Mouse (Mus musculus) cerebellum, adult 18-20 months (tissue): ENCODE results near the gene Ttll5.

Experiments used
- DNase-seq, 2 experiments: peaks; one replicate each; pipeline ENCODE4 v3.0.0; 2021

The Ttll5 gene

GRCm38 (mm10) chr12:85848164-85848958 lies 23.9 kb downstream of the Ttll5 start:
- DNase-seq, result peak; percentile 29 to 31

- DNase-seq, result no peak
Observed at GRCm38 (mm10) chr12:85850661-85851060, 26.2 kb downstream of the Ttll5 start.

DNA sequence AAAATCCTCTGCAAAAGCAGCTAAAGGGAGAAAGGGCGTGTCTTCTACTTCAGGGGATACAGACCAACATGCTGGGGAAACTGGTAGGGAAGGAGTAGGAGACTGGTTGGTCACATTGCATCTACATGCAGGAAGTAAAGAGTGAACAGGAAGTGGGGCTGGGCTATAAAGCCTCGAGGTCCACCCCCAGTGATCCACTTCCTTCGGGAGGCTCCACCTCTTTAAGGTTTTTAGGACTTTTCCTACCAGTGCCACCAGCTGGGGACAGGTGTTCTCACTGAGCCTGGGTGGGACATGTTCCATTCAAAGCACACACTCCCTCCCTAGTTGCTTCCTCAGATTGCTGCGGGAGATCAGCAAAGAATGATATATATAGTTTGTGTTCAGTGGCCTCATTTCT lies 29.4 kb downstream of the Ttll5 start:
- DNase-seq, result no peak

- DNase-seq, result no peak
Observed at GRCm38 (mm10) chr12:85854271-85854670, 29.8 kb downstream of the Ttll5 start.

DNA sequence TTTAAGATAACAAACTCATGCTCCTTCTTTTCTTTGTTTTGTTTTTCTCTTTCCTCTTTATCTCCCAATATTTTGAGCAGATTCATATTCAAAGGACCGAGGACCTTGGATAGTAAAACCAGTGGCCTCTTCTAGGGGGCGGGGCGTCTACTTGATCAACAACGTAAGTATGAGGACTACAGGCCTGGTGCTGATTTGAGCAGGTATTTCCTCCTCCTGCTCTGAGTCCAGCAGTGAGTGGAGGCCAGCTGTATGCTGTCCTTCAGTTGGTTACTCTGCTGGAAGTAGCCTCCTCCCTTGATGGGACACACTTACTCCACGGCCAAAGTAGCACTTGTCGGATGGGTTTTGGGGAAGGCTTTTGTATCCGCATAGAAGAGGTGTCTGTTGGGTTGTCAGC lies 32.8 kb downstream of the Ttll5 start:
- no peak for DNase-seq

- no peak for DNase-seq
Observed at GRCm38 (mm10) chr12:85859111-85859510, 34.7 kb downstream of the Ttll5 start.

- peak; percentile 36 to 47 for DNase-seq
Observed at GRCm38 (mm10) chr12:85859511-85860189, 35.2 kb downstream of the Ttll5 start.

DNA sequence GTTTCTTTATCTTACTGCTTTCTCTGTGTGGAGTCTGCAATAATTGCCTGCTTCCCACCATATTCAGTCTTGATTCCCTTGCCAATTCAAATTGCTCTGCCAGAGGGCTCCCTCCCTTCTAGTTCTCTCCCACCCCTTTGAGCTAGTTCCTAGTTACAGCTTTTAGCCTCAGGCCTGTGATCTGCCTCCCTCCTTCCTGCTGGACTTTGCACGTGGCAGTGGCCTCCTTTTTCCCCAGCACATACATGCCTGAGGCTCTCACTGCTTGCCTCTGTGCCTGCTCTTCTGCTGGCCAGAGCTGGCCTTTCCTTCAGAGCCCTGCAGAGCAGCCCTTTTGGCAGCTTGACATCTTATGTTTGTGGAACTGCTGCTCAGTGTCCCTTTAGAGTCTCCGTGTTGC lies 38.1 kb downstream of the Ttll5 start:
- peak; percentile 35 to 48 for DNase-seq

GRCm38 (mm10) chr12:85865526-85865925 lies 41.1 kb downstream of the Ttll5 start:
- DNase-seq, result no peak

DNA sequence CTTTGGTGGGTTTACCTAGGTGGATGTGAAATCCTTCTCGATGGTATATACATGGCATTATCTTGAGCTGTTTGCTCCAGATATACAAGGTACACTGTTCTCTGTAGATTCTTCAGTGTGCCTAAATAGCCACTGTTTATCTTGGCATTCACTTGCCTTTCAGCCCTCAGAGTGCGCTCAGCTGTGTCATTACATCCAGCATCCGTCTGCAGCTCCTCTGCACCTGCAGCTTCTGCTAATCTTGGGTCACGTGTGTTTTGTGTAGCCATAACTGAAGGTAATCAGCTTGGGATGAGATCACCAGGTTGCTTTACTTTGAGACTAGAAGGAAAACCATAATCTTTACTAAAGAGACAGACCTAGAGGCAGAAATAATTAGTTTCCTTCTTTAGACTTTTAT lies 42.2 kb downstream of the Ttll5 start:
- no peak for DNase-seq

- no peak for DNase-seq
Observed at GRCm38 (mm10) chr12:85867125-85867524, 42.7 kb downstream of the Ttll5 start.

DNA sequence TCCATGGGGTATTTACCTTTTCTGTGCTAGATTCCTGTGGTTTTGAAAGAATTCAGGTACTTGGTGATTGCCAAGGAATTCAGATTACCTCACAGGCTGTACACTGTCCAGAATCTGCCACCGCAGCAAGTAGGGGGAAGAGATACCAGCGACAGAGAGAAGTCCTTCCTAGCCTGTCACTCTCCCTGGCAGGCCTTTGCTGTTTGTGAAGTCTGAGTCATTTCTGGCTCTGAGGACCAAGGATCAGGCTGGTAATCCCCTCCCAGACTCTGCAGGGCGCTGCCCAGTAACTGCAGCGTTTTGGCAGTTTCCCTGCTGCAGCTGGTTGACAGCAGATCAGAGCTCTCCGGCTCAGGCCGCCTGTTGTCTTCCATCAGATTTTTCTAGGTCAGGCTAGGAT lies 45.0 kb downstream of the Ttll5 start:
- DNase-seq, result peak; percentile 74 to 79

DNA sequence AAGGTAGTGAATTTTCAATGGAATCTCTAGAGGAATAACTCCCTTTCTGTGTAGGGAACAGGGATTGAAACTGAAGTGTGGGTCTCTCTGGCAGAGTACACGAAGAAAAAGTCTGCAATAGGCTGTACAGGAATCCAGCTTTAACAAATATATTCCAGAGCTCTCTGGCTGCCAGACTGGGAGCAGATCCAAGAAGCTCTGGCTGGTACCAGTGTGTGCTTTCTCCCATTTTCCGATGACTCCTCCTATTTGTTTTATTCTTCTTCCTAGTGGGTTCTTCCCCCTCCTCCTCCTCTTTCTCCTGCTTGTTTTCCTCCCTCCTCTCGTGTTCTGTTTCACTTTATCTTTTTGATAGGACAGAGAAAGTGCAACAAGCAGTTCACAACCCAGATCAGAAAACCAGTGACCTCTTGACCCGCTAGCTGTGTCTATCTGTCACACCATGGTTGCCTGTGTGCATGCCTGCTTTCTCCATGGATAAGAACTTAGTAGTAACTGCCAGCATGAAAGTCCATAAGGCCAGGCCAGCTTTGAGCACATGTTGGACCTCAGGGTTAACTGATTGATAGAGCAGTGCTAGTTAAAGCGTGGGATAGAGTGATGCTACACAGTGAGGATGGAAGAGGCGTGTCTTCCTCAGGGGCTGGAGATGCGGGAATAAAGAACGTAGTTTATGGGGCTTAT lies 55.3 kb downstream of the Ttll5 start:
- DNase-seq, result no peak

DNA sequence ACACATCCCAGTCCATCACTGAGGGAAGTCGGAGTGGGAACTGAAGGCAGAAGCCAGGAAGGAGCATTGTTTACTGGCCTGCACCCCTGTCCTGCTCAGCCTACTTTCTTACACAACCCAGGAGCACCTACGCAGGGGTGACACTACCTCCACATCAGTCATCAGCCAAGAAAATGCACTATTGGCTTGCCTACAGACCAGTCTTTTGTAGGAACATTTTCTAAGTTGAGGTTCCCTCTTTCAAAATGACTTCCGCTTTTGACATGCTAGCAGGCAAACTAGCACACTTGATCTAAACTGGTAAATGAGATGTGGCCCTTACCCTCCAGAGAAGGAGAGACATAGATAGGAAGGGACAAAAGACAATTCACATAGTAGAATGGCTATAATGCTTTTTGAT lies 60.6 kb downstream of the Ttll5 start:
- DNase-seq, result no peak

GRCm38 (mm10) chr12:85890054-85890453 lies 65.6 kb downstream of the Ttll5 start:
- no peak for DNase-seq

DNA sequence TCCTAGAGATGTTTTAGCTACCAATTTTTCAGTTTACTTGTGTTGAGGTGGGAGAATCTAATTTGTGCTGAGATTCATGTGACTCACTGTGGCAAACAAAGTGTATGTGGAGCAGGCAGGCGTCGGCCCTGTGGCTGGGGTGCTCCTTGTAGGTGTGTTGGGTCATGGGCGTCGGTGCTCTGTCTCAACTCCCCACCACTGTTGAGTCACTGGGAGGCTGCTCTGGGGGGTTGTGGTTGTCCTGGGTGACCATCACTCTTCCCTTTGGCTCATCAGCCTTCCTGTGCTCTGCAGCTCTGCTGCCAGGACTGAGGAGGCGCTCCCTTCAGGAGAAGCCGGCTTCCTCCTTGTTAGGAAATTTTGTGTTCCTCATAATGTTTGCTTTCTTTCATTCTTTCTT lies 79.5 kb downstream of the Ttll5 start:
- DNase-seq, result no peak

- DNase-seq, result no peak
Observed at GRCm38 (mm10) chr12:85905666-85906065, 81.2 kb downstream of the Ttll5 start.

GRCm38 (mm10) chr12:85907896-85908295 lies 83.4 kb downstream of the Ttll5 start:
- no peak for DNase-seq

DNA sequence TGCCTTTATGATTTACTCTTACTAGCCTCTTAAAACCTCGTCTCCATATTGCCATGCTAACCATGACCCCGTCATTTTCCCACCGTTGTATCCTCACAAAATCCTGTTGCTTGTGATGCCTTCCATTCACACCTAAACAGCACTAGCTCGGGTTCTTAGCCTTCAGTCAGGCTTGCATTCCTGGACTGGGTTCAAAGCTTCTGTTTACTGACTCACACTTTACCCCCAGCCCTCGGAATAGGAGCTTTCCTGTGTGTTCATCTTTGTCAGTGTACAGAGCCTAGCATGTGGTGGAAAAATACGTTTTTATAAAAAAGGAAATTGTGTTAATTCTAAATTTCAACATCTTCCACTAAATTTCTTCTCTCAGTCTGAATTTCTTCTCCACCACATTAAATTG lies 86.4 kb downstream of the Ttll5 start:
- no peak for DNase-seq

DNA sequence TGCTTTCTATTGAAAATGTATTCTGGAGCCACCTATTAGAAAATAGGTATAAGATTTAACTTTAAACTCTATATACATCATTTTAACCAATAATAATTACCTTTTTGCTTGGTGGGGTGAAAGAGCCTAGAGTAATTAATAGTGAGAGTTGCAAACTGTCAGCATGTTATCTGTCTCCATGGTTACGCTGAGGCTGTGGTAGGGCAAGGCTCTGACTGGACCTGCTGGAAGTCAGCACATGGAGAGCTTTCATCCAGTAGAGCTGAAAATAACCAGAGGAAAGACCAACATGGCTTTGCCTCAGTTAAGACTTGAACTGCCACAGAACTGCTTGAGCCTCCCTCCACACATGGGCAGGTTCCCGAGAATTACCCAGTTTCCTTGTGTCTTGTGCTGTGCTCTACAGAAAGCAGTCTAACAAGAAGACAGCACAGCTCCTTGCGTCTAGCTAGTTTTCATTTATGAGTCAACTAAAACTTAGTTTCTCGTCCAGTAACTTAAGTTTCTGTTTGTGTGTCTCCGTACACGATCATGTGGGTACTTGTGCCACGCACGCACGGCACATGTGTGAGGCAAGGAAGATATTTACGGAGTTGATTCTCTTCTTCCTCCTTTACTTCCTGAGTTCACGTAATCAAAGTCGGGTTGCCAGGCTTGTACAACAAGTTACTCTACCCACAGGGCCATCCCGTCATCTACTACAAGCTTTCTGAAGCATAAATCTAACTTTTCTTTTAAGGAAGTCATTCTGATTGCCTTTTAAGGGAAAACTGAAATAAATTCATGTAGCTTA lies 88.4 kb downstream of the Ttll5 start:
- no peak for DNase-seq

DNA sequence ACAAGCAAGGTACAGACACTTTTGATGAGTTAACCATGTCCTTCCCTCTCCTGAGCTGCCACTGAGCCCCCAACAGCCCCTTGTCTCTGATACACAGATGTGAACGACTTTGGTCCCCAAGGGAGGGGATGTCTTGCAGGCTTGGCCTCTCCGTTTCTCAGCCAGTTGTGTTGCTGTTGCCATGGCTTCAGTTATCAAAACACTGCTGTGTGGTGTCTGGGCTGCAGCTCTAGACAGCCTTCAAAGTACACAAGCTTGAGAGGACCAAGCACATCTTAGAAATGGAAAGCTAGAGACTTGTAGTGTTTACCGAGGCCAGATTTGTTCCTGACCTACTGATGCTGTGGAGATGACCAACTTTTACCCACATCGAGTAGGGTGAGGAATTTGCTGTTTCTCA lies 102.4 kb downstream of the Ttll5 start:
- DNase-seq, result no peak

GRCm38 (mm10) chr12:85928513-85928912 lies 104.1 kb downstream of the Ttll5 start:
- no peak for DNase-seq

- no peak for DNase-seq
Observed at GRCm38 (mm10) chr12:85929711-85930110, 105.3 kb downstream of the Ttll5 start.
